Mouse (Mus musculus): ENCODE data around the gene Anks4b.

Gene Anks4b

GRCm38 (mm10) chr7:120174723-120175504 is 1.3 kb downstream of the Anks4b start:
- no peak for TF ChIP-seq GATA4 (IDR thresholded peaks at IDR 0.05; ENCODE audit: insufficient replicate concordance, low read length)

- TF ChIP-seq GATA4 (IDR thresholded peaks at IDR 0.05; ENCODE audit: insufficient replicate concordance, low read length): no peak
Measured at GRCm38 (mm10) chr7:120177611-120178010, 4.0 kb downstream of the Anks4b start.

- no peak for TF ChIP-seq GATA4 (IDR thresholded peaks at IDR 0.05; ENCODE audit: insufficient replicate concordance, low read length)
Measured at GRCm38 (mm10) chr7:120178935-120179334, 5.3 kb downstream of the Anks4b start.

- TF ChIP-seq GATA4 (IDR thresholded peaks at IDR 0.05; ENCODE audit: insufficient replicate concordance, low read length): no peak
Measured at GRCm38 (mm10) chr7:120180547-120180946, 6.9 kb downstream of the Anks4b start.

GRCm38 (mm10) chr7:120181401-120182230 is 8.0 kb downstream of the Anks4b start:
- no peak for TF ChIP-seq GATA4 (IDR thresholded peaks at IDR 0.05; ENCODE audit: insufficient replicate concordance, low read length)

- no peak for TF ChIP-seq GATA4 (IDR thresholded peaks at IDR 0.05; ENCODE audit: insufficient replicate concordance, low read length)
Measured at GRCm38 (mm10) chr7:120182891-120183290, 9.2 kb downstream of the Anks4b start.

GRCm38 (mm10) chr7:120188946-120189345 is 15.3 kb downstream of the Anks4b start:
- no peak for TF ChIP-seq GATA4 (IDR thresholded peaks at IDR 0.05; ENCODE audit: insufficient replicate concordance, low read length)

- TF ChIP-seq GATA4 (IDR thresholded peaks at IDR 0.05; ENCODE audit: insufficient replicate concordance, low read length): peak; percentile 85; the same call in 1 of the 2 replicates
Measured at GRCm38 (mm10) chr7:120189369-120190149, 15.9 kb downstream of the Anks4b start.

GRCm38 (mm10) chr7:120190150-120190665 is 16.6 kb downstream of the Anks4b start:
- no peak for TF ChIP-seq GATA4 (IDR thresholded peaks at IDR 0.05; ENCODE audit: insufficient replicate concordance, low read length)

GRCm38 (mm10) chr7:120192207-120192606 is 18.5 kb downstream of the Anks4b start:
- TF ChIP-seq GATA4 (IDR thresholded peaks at IDR 0.05; ENCODE audit: insufficient replicate concordance, low read length): no peak

- no peak for TF ChIP-seq GATA4 (IDR thresholded peaks at IDR 0.05; ENCODE audit: insufficient replicate concordance, low read length)
Measured at GRCm38 (mm10) chr7:120192816-120193215, 19.2 kb downstream of the Anks4b start.

- no peak for TF ChIP-seq GATA4 (IDR thresholded peaks at IDR 0.05; ENCODE audit: insufficient replicate concordance, low read length)
Measured at GRCm38 (mm10) chr7:120195207-120195606, 21.5 kb downstream of the Anks4b start.

- TF ChIP-seq GATA4 (IDR thresholded peaks at IDR 0.05; ENCODE audit: insufficient replicate concordance, low read length): no peak
Measured at GRCm38 (mm10) chr7:120201231-120201744, 27.6 kb downstream of the Anks4b start.

- TF ChIP-seq GATA4 (IDR thresholded peaks at IDR 0.05; ENCODE audit: insufficient replicate concordance, low read length): no peak
Measured at GRCm38 (mm10) chr7:120201771-120202170, 28.1 kb downstream of the Anks4b start, which contains the start of gene Crym. Gene Crym, minus strand, starts transcription at chr7:120202111.

- TF ChIP-seq GATA4 (IDR thresholded peaks at IDR 0.05; ENCODE audit: insufficient replicate concordance, low read length): no peak
Measured at GRCm38 (mm10) chr7:120203789-120204188, 30.1 kb downstream of the Anks4b start, which contains the start of gene Abca14. Gene Abca14, plus strand, starts transcription at chr7:120203961.

Data from liver, adult (tissue).